Mouse (Mus musculus) adrenal gland, adult 18-20 months (tissue): ENCODE data around the gene 9130019O22Rik. TPM values are rescaled to one million over a fixed set of nuclear protein-coding genes. Genes with fewer than 3 reads are reported as not detected.
A peak's percentile ranks its signal among the peaks of the same experiment; 100 is the strongest.
"Not testable (repeated sequence)": the region's sequence is repeated elsewhere in the genome, so short reads cannot be mapped to it uniquely, and the experiment has no call there.

ENCODE experiments used
- DNase-seq, 2 experiments: peaks; one replicate each; pipeline ENCODE4 v3.0.0; 2021 to 2022; ENCODE audit warnings: low spot score in 2 of 2
- total RNA-seq, 2 experiments: library from RNA; stranded (reverse); gene quantifications; 1 replicate in 1 of 2; 2 replicates in 1 of 2; pipeline ENCODE4 v1.2.3; 2021

9130019O22Rik gene
- total RNA-seq, 2 experiments from 2014 or later: 4.1 to 5.0 TPM

GRCm38 (mm10) chr7:127378310-127378921 lies 8.6 kb downstream of the 9130019O22Rik start:
- DNase-seq: no peak

- peak; percentile 88 to 89 for DNase-seq
Observed at GRCm38 (mm10) chr7:127375271-127376245, 11.4 kb downstream of the 9130019O22Rik start, which contains the start of gene Zfp747. Gene Zfp747, minus strand, starts transcription at chr7:127376050.

- DNase-seq: not testable (repeated sequence)
Observed at GRCm38 (mm10) chr7:127371870-127372269, 15.1 kb downstream of the 9130019O22Rik start.

DNA sequence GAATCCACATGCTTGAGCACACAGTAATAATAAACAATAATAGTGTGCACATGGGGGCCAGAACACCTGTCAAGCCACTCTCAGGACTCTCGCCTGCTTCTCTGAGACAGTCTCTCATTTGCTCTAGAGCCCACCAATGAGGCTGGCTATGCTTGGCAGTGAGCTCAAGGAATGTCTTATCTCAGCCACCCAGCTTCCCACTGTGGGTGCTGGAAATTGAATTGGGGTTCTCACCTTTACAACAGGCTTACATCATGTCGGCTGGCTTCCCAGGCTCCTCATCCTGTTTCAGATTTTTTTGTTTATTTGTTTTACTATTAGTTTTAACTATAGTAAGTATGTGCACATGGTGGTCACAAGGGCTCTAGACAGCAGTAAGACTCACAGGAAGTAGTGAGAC lies 15.8 kb downstream of the 9130019O22Rik start:
- no peak for DNase-seq

DNA sequence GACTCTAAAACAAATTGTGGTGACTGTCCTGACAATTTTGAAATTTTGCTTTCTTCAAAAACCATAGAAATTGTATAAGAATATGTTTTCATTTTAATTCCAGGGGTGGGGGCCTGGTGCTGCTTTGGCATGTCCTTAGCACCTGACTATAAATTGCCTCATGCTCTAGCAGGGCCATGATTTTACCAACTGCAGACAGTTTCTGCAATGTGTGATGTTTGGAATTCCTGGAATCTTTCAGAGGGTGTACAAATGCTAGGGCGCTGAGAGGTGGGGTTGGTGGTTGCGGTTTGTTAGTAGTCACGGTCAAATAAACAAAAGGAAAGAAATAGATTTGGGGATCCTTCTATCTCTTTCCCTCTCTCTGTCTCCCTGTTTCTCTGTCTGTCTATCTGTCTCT lies 20.7 kb downstream of the 9130019O22Rik start:
- DNase-seq: no peak

DNA sequence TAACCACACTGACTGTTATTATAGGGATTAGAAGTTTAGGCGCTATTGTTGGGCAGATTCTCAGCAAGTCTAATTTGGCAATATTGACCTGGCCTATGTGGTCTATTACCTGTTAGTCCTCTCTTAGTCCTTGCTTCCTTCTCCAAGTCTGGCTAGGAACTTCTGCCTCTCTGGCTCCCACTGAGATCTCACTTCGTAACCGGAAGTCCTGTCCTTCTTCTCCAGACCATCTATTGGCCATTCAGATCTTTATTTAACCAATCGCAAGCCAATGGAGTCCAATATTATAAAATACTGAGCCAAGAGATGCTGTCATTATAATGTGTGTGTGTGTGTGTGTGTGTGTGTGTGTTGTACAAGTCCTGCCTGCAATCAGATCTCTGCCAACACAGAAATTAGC lies 22.8 kb downstream of the 9130019O22Rik start:
- no peak for DNase-seq

- DNase-seq: no peak
Observed at GRCm38 (mm10) chr7:127363475-127363921, 23.5 kb downstream of the 9130019O22Rik start.

DNA sequence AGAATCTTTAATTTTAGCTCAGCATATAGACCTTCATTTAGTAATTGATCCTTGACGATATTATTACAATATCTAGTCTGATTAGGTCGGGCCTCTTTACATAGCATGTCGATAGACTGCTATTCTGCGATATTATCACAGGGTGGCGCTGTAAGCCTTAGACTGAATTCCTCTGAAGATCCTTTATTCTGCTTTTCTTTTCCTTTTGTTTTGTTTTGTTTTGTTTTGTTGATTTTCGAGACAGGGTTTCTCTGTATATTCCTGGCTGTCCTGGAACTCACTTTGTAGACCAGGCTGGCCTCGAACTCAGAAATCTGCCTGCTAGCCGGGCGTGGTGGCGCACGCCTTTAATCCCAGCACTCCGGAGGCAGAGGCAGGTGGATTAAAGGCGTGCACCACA lies 24.5 kb downstream of the 9130019O22Rik start:
- DNase-seq: not testable (repeated sequence)

- DNase-seq: no peak
Observed at GRCm38 (mm10) chr7:127361449-127361848, 25.5 kb downstream of the 9130019O22Rik start.

- no peak for DNase-seq
Observed at GRCm38 (mm10) chr7:127360265-127360664, 26.7 kb downstream of the 9130019O22Rik start.

DNA sequence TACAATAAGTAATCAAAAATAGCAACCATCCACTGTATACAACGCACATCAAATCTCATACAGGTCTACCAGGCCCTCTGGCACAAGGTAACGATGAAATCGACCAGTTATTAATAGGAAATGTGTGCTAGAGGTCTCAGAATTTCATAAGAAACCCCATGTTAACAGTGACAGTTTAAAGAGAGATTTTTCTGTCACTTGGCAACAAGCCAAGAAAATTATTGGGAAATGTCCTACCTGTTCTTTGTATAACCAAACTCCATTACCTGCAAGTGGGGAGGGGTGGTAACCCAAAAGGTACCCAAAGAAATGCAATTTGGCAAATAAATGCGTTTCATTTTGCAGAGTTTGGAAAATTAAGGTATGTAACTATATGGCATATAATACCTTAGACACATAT lies 28.5 kb downstream of the 9130019O22Rik start:
- no peak for DNase-seq

DNA sequence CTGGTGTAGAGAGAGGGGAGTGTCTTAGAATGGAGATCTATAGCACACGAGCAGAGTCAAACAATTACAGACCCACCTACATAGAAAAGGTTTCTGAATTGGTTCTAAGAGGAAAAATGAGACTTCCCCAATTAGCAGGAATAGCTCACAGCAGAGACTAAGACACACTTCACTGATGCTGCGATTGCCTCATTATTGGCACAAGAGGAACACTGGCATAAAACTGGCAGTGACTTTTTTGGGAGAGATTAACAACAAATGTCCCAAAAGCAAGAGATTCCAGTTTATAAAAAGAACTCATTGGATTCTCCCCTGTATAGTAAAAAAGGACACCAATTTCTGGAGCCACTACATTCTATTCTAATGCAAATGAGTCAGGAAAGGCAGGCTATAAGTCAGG lies 29.1 kb downstream of the 9130019O22Rik start:
- DNase-seq: no peak

GRCm38 (mm10) chr7:127355796-127356195 lies 31.2 kb downstream of the 9130019O22Rik start:
- DNase-seq: no peak

GRCm38 (mm10) chr7:127351230-127352004 lies 35.5 kb downstream of the 9130019O22Rik start:
- no peak for DNase-seq

DNA sequence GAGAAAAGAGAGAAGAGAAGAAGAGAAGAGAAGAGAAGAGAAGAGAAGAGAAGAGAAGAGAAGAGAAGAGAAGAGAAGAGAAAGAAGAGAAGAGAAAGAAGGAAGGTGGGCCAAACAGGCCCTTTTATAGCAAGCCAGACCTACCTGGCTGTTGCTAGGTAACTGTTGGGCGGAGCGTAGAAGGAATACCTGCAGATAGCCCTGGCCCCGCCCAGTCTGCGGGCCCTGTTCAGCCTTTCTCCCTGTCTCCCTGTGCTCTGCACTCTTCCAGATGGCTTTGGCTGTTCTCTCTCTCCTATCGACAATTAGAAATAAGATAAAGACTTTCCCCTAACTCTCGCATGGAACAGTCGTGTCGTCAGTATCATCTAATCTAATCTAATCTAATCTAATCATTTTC lies 40.3 kb downstream of the 9130019O22Rik start:
- no peak for DNase-seq

- DNase-seq: peak; percentile 96 to 97
Observed at GRCm38 (mm10) chr7:127345512-127346325, 41.2 kb downstream of the 9130019O22Rik start, which contains the start of gene Zfp768. Gene Zfp768, minus strand, starts transcription at chr7:127345589.

- DNase-seq: peak; percentile 64 to 67
Observed at GRCm38 (mm10) chr7:127345092-127345491, 41.9 kb downstream of the 9130019O22Rik start.

DNA sequence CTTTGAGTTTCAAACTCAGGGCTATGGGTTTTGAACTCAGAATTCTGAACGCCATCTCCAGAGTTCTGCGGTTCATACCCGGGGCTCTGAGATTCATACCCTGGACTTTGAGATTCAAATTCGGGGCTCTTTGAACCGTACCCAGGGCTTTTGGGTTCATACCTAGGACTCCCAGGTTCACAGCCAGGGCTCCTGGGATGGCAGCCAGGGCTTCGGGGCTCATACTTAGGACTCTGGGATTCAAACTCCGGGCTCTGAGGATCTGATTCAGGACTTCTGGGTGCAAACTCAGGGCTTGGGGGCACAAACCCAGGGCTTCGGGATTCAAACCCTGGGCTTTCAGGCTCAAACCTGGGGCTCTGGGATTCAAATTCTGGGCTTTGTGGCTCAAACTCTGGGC lies 42.6 kb downstream of the 9130019O22Rik start:
- no peak for DNase-seq

GRCm38 (mm10) chr7:127343351-127344019 lies 43.5 kb downstream of the 9130019O22Rik start:
- no peak for DNase-seq

DNA sequence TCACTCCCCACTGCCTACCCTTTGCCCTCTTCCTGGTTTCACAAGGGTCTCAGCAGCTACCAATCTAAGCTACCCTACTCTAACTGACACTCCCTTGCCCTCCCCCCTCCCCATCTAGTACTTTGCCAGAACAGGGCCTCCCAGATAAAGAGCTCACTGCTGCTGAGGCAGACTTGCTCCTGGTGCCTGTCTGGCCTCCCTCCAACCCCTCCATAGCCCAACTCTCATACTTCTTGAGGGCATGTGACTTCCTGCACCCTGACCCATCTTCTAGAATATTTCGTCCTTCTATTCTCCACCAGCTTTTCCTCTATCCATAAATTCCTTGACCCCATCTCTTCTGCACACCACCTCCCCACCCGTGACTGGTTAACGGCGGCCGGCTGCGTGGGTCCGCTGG lies 44.1 kb downstream of the 9130019O22Rik start:
- no peak for DNase-seq
